Mouse (Mus musculus) heart, embryonic 16.5 days (tissue): ENCODE data around the gene Crip1. TPM values are rescaled to one million over a fixed set of nuclear protein-coding genes. Genes with fewer than 3 reads are reported as not detected.

Experiments used
- ATAC-seq: fragments of 200-750 bp; cut with Nextera tagmentation; replicated peaks from 2 replicates; pipeline ENCODE4 v1.8.0; 2017; ENCODE audit warnings: moderate number of reproducible peaks; ENCODE audit not compliant: insufficient read depth, low FRiP score; ENCODE audit errors: extremely low read depth
- H3K27ac ChIP-seq: fragments of 300-500 bp; sonication (generic); 2 replicates; pipeline ENCODE4 v1.5.1; 2014; ENCODE audit warnings: mild to moderate bottlenecking, low read length, control low read depth, moderate library complexity
- H3K27me3 ChIP-seq: fragments of 300-500 bp; sonication (generic); 2 replicates; pipeline ENCODE4 v1.6.1; 2014; ENCODE audit warnings: low read length, mixed read lengths; ENCODE audit not compliant: control insufficient read depth, insufficient read depth
- H3K36me3 ChIP-seq: fragments of 300-500 bp; sonication (generic); 2 replicates; pipeline ENCODE4 v1.6.1; 2014; ENCODE audit not compliant: control insufficient read depth, insufficient read depth
- H3K4me1 ChIP-seq: fragments of 300-500 bp; sonication (generic); 2 replicates; pipeline ENCODE4 v1.6.1; 2014; ENCODE audit warnings: low read length, mixed read lengths; ENCODE audit not compliant: control insufficient read depth, insufficient read depth
- H3K4me2 ChIP-seq: fragments of 300-500 bp; sonication (generic); 2 replicates; pipeline ENCODE4 v1.6.1; 2014; ENCODE audit warnings: low read depth, mild to moderate bottlenecking, control low read depth, low read length
- H3K4me3 ChIP-seq: fragments of 300-500 bp; sonication (generic); 2 replicates; pipeline ENCODE4 v1.5.1; 2014; ENCODE audit warnings: mild to moderate bottlenecking, control low read depth, low read length
- H3K9ac ChIP-seq: fragments of 300-500 bp; sonication (generic); 2 replicates; pipeline ENCODE4 v1.6.1; 2014; ENCODE audit warnings: low read length, control low read depth
- H3K9me3 ChIP-seq: fragments of 300-500 bp; sonication (generic); replicated peaks from 2 replicates; pipeline ENCODE4 v1.6.1; 2016; ENCODE audit warnings: low read length; ENCODE audit not compliant: control insufficient read depth
- WGBS: fragments of 180-500 bp; shearing (Covaris S2); extraction: QIAGEN DNeasy Blood & Tissue Kit; methylation state at CpG from one replicate; pipeline ENCODE4 v1.1.7; 2014; 5-methylcytosine and 5-hydroxymethylcytosine counted together
- polyA plus RNA-seq: library from polyadenylated mRNA; unstranded; fragments of >200 nt; fragmentation: Nextera tagmentation; extraction: Ambion mirVana; gene quantifications from 2 replicates; pipeline ENCODE4 v1.2.1, GENCODE M21; 2015

Gene Crip1
- polyA plus RNA-seq, 1 experiment from 2014 or later = 763 TPM

GRCm38 (mm10) chr12:113181020-113181419, 34.9 kb downstream of the Crip1 start:
- peaks cover 3% of the 10 kb centered on the region; the same call in 1 of the 2 replicates for H3K4me1 ChIP-seq
- no peak overlapping the region for H3K4me3 ChIP-seq
- peaks cover 15% of the 10 kb centered on the region for H3K27me3 ChIP-seq
- WGBS = 55% methylated on average over 4 of the region's 4 CpGs
- no peak overlapping the region for H3K4me2 ChIP-seq
- ATAC-seq = no peak
- H3K9me3 ChIP-seq = no peaks in the 10 kb centered on the region
- H3K36me3 ChIP-seq = no peaks in the 10 kb centered on the region
- H3K27ac ChIP-seq = no peak overlapping the region
- no peak overlapping the region for H3K9ac ChIP-seq

DNA sequence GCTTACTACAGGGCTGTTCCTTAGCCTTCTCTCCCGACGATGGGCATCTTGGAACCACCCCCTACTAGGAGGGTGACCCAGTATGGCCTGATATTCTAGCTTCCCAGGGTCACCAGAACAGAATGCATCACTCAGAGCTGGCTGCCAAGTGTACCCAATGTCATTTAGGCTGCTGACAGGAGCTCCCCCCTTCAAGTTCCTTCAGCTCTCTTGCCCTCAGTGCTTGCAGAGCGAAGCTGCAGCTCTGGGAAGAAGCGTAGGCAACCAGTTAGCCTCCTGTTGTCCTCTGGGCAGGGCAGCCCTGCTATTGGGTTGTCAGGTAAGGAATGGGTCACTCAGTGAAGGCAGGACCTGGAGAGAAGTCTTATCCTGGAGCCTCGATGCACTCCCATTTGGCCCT, 38.8 kb downstream of the Crip1 start:
- 62% methylated on average over 5 of the region's 5 CpGs for WGBS
- Histone ChIP-seq H3K27me3 (peaks cover 36% of the 10 kb centered on the region), H3K27ac (no peak overlapping the region)

DNA sequence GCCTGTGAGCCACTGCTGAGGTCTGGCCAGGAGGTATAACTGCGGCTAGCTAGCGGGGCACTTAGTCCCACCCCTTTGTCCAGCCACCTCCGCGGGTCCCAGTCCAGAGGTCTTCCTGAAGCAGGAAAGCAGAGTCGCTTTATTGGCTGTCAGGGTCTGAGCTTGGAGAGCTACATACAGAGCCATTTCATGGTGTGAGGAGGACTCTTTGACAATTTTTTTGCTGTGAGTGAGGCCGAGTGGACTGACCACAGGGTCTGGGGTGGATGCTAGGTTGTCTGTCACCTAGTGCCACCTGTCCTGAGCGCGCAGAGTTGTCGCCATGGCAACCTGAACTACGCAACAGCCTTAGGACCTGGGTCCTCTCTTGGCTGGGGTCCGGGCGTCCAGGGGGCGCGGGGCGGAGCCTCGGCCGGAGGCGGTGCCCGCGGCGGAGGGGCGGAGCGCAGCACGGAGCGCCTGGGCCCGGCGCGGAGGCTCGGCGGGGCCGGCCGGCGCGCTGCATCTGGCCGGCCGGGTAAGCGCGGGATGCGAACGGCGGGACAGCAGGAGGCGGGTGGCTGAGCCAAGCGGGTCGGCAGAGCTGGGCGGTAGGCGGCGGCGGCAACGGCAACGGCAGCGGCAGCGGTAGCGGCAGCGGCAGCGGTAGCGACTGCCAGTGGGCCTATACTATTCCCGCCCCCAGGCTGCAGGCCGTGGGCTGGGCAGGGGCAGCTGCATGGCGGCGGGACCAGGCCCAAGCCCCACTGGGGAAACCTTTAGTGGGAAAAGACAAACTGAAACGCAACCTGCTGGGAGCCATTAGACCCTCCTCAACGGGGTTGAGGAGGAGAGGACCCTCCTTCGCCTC, 39.6 kb downstream of the Crip1 start, which contains the start of gene Tmem121:
Gene Tmem121, plus strand, starts transcription at position 489 of the 850 bp plus-strand sequence.
- H3K4me3 ChIP-seq = peak within 1 kb of the TSS; percentile 68
- ATAC-seq = no peak
- H3K27me3 ChIP-seq = peaks cover 36% of the 10 kb centered on the region
- no peaks in the 10 kb centered on the region for H3K36me3 ChIP-seq
- H3K4me2 ChIP-seq = peak within 1 kb of the TSS; percentile 90
- H3K27ac ChIP-seq = no peak within 1 kb of the TSS
- 1% methylated on average over 63 of the region's 63 CpGs for WGBS
- H3K4me1 ChIP-seq = peaks cover 17% of the 10 kb centered on the region
- no peaks in the 10 kb centered on the region; the same call in 1 of the 2 replicates for H3K9me3 ChIP-seq
- H3K9ac ChIP-seq = peak within 1 kb of the TSS; percentile 73

More for the DNA sequence above, 38.8 kb downstream of the Crip1 start:
- Histone ChIP-seq H3K4me3 (no peak overlapping the region), H3K36me3 (no peaks in the 10 kb centered on the region), H3K4me2 (peak overlapping the region; percentile 90; the same call in 1 of the 2 replicates), H3K9me3 (no peaks in the 10 kb centered on the region; the same call in 1 of the 2 replicates), H3K4me1 (peaks cover 17% of the 10 kb centered on the region), H3K9ac (no peak overlapping the region)
- ATAC-seq = no peak

- peak overlapping the region; percentile 73 for H3K9ac ChIP-seq
- peaks cover 36% of the 10 kb centered on the region for H3K27me3 ChIP-seq
- no peak for ATAC-seq
- WGBS = 44% methylated on average over 12 of the region's 12 CpGs
- no peak overlapping the region for H3K27ac ChIP-seq
- peaks cover 17% of the 10 kb centered on the region for H3K4me1 ChIP-seq
- no peaks in the 10 kb centered on the region for H3K36me3 ChIP-seq
- peak overlapping the region; percentile 90 for H3K4me2 ChIP-seq
- H3K9me3 ChIP-seq = no peaks in the 10 kb centered on the region; the same call in 1 of the 2 replicates
- peak overlapping the region; percentile 68 for H3K4me3 ChIP-seq
Observed at GRCm38 (mm10) chr12:113186326-113187010, 40.4 kb downstream of the Crip1 start.

- peak overlapping the region; percentile 83 for H3K4me2 ChIP-seq
- H3K4me1 ChIP-seq = peaks cover 17% of the 10 kb centered on the region
- no peak overlapping the region for H3K27ac ChIP-seq
- WGBS = 48% methylated on average over 4 of the region's 4 CpGs
- H3K36me3 ChIP-seq = no peaks in the 10 kb centered on the region
- peak overlapping the region; percentile 48; the same call in 1 of the 2 replicates for H3K9ac ChIP-seq
- ATAC-seq = no peak
- no peaks in the 10 kb centered on the region; the same call in 1 of the 2 replicates for H3K9me3 ChIP-seq
- H3K4me3 ChIP-seq = peak overlapping the region; percentile 50
- H3K27me3 ChIP-seq = peaks cover 36% of the 10 kb centered on the region
Observed at GRCm38 (mm10) chr12:113187011-113187375, 40.9 kb downstream of the Crip1 start.

- no peak overlapping the region for H3K27ac ChIP-seq
- peak overlapping the region; percentile 48; the same call in 1 of the 2 replicates for H3K9ac ChIP-seq
- H3K4me1 ChIP-seq = peaks cover 17% of the 10 kb centered on the region
- H3K4me2 ChIP-seq = peak overlapping the region; percentile 83
- peaks cover 36% of the 10 kb centered on the region for H3K27me3 ChIP-seq
- no peaks in the 10 kb centered on the region for H3K36me3 ChIP-seq
- ATAC-seq = peak; percentile 51; the same call in 1 of the 2 replicates
- no peaks in the 10 kb centered on the region; the same call in 1 of the 2 replicates for H3K9me3 ChIP-seq
- H3K4me3 ChIP-seq = peak overlapping the region; percentile 50
- 3% methylated on average over 56 of the region's 56 CpGs for WGBS
Observed at GRCm38 (mm10) chr12:113187584-113188295, 41.6 kb downstream of the Crip1 start.

GRCm38 (mm10) chr12:113188349-113189055, 42.4 kb downstream of the Crip1 start:
- peak overlapping the region; percentile 83 for H3K4me2 ChIP-seq
- ATAC-seq = no peak
- H3K27ac ChIP-seq = no peak overlapping the region
- H3K9me3 ChIP-seq = no peaks in the 10 kb centered on the region; the same call in 1 of the 2 replicates
- H3K4me3 ChIP-seq = peak overlapping the region; percentile 50; the same call in 1 of the 2 replicates
- H3K36me3 ChIP-seq = no peaks in the 10 kb centered on the region
- H3K27me3 ChIP-seq = peaks cover 36% of the 10 kb centered on the region
- no peak overlapping the region for H3K9ac ChIP-seq
- 78% methylated on average over 51 of the region's 51 CpGs for WGBS
- peaks cover 17% of the 10 kb centered on the region for H3K4me1 ChIP-seq

DNA sequence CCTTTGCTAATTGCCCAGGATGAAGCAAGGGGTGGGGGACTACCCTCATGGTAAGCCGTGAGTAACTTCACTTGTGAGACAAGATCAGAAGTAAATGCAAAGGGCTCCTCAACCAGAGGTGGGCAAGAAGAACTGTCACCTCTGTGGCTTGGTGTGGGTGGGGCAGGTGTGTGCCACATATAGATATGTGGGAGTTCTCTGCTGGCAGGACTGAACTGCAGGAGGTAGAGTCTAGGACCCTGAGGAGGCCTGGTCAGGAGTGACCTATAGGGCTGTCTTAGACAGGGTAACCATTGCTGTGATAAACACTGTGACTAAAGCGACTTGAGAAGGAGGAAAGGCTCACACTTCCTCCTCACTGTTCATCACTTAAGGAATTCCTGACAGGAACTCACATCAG, 47.3 kb downstream of the Crip1 start:
- no peaks in the 10 kb centered on the region for H3K4me1 ChIP-seq
- H3K9me3 ChIP-seq = no peaks in the 10 kb centered on the region; the same call in none of the 2 replicates
- peaks cover 3% of the 10 kb centered on the region for H3K27me3 ChIP-seq
- WGBS = 42% methylated on average over 2 of the region's 2 CpGs
- H3K4me2 ChIP-seq = no peak overlapping the region
- H3K27ac ChIP-seq = no peak overlapping the region
- no peak for ATAC-seq
- no peak overlapping the region for H3K9ac ChIP-seq
- H3K36me3 ChIP-seq = no peaks in the 10 kb centered on the region
- no peak overlapping the region for H3K4me3 ChIP-seq
